Mouse (Mus musculus) adrenal gland, postnatal 25 days (tissue): ENCODE results near the gene Slc6a9. TPM values are rescaled to one million over a fixed set of nuclear protein-coding genes. Genes with fewer than 3 reads are reported as not detected.

Experiments used
- DNase-seq: peaks from one replicate; pipeline ENCODE4 v3.0.0; 2021; ENCODE audit warnings: mixed read lengths
- total RNA-seq: library from RNA; stranded (reverse); gene quantifications from 2 replicates; pipeline ENCODE4 v1.2.3, GENCODE M21; 2021

Slc6a9 gene
- total RNA-seq, 1 experiment from 2014 or later = 17.2 TPM

- DNase-seq = no peak
Observed at GRCm38 (mm10) chr4:117878703-117879102, 44.4 kb downstream of the Slc6a9 start.

- DNase-seq = peak; percentile 70
Observed at GRCm38 (mm10) chr4:117882701-117883691, 48.7 kb downstream of the Slc6a9 start, which contains the start of gene B4galt2. Gene B4galt2 (minus strand): TSS chr4:117883487.

- no peak for DNase-seq
Observed at GRCm38 (mm10) chr4:117884146-117884545, 49.8 kb downstream of the Slc6a9 start.

- DNase-seq = no peak
Observed at GRCm38 (mm10) chr4:117885093-117885492, 50.8 kb downstream of the Slc6a9 start.

GRCm38 (mm10) chr4:117885994-117886393 is 51.7 kb downstream of the Slc6a9 start:
- DNase-seq = no peak

- DNase-seq = peak; percentile 32
Observed at GRCm38 (mm10) chr4:117886644-117887043, 52.3 kb downstream of the Slc6a9 start.

- peak; percentile 95 for DNase-seq
Observed at GRCm38 (mm10) chr4:117887133-117887532, 52.8 kb downstream of the Slc6a9 start, which contains the start of gene Atp6v0b. Gene Atp6v0b (minus strand): TSS chr4:117887333.

GRCm38 (mm10) chr4:117887920-117888319 is 53.6 kb downstream of the Slc6a9 start:
- DNase-seq = no peak

GRCm38 (mm10) chr4:117889471-117889870 is 55.2 kb downstream of the Slc6a9 start:
- no peak for DNase-seq

GRCm38 (mm10) chr4:117890031-117890430 is 55.7 kb downstream of the Slc6a9 start:
- no peak for DNase-seq

- no peak for DNase-seq
Observed at GRCm38 (mm10) chr4:117890750-117891149, 56.4 kb downstream of the Slc6a9 start.

- peak; percentile 71 for DNase-seq
Observed at GRCm38 (mm10) chr4:117891738-117892161, 57.4 kb downstream of the Slc6a9 start, which contains the start of gene Dph2. Gene Dph2 (minus strand): TSS chr4:117892032.

GRCm38 (mm10) chr4:117893376-117893775 is 59.1 kb downstream of the Slc6a9 start:
- DNase-seq = peak; percentile 75

GRCm38 (mm10) chr4:117894601-117895000 is 60.3 kb downstream of the Slc6a9 start:
- no peak for DNase-seq

- DNase-seq = no peak
Observed at GRCm38 (mm10) chr4:117895339-117895738, 61.0 kb downstream of the Slc6a9 start.

GRCm38 (mm10) chr4:117896031-117896430 is 61.7 kb downstream of the Slc6a9 start:
- DNase-seq = no peak

- DNase-seq = no peak
Observed at GRCm38 (mm10) chr4:117898111-117898510, 63.8 kb downstream of the Slc6a9 start.

GRCm38 (mm10) chr4:117904094-117904493 is 69.8 kb downstream of the Slc6a9 start:
- no peak for DNase-seq

- DNase-seq = no peak
Observed at GRCm38 (mm10) chr4:117904761-117905160, 70.5 kb downstream of the Slc6a9 start.

- no peak for DNase-seq
Observed at GRCm38 (mm10) chr4:117906196-117906595, 71.9 kb downstream of the Slc6a9 start.

- DNase-seq = no peak
Observed at GRCm38 (mm10) chr4:117908834-117909453, 74.6 kb downstream of the Slc6a9 start.

GRCm38 (mm10) chr4:117912131-117912561 is 77.8 kb downstream of the Slc6a9 start:
- no peak for DNase-seq
